Mouse (Mus musculus) midbrain, embryonic 12.5 days (tissue): ENCODE measurements around the gene Dnajc14. TPM values are rescaled to one million over a fixed set of nuclear protein-coding genes. Genes with fewer than 3 reads are reported as not detected.
"Not testable (repeated sequence)": the region's sequence is repeated elsewhere in the genome, so short reads cannot be mapped to it uniquely, and the experiment has no call there.

Source experiments
- ATAC-seq: fragments of 200-750 bp; cut with Nextera tagmentation; 2 replicates; pipeline ENCODE4 v1.8.0; 2017; ENCODE audit warnings: low read depth, moderate TSS enrichment, moderate library complexity; ENCODE audit not compliant: low FRiP score
- H3K27ac ChIP-seq: fragments of 300-500 bp; sonication (generic); replicated peaks from 2 replicates; pipeline ENCODE4 v1.5.1; 2016; ENCODE audit warnings: mild to moderate bottlenecking
- H3K27me3 ChIP-seq: fragments of 300-500 bp; sonication (generic); 2 replicates; pipeline ENCODE4 v1.6.1; 2016; ENCODE audit warnings: mild to moderate bottlenecking
- H3K36me3 ChIP-seq: fragments of 300-500 bp; sonication (generic); 2 replicates; pipeline ENCODE4 v1.6.1; 2016
- H3K4me1 ChIP-seq: fragments of 300-500 bp; sonication (generic); 2 replicates; pipeline ENCODE4 v1.6.1; 2016
- H3K4me2 ChIP-seq: fragments of 300-500 bp; sonication (generic); replicated peaks from 2 replicates; pipeline ENCODE4 v1.6.1; 2016; ENCODE audit warnings: mild to moderate bottlenecking, moderate library complexity
- H3K4me3 ChIP-seq: fragments of 300-500 bp; sonication (generic); 2 replicates; pipeline ENCODE4 v1.5.1; 2016; ENCODE audit warnings: mild to moderate bottlenecking
- H3K9ac ChIP-seq: fragments of 300-500 bp; sonication (generic); replicated peaks from 2 replicates; pipeline ENCODE4 v1.6.1; 2016; ENCODE audit warnings: mild to moderate bottlenecking, moderate library complexity
- H3K9me3 ChIP-seq: fragments of 300-500 bp; sonication (generic); 2 replicates; pipeline ENCODE4 v1.6.1; 2016; ENCODE audit warnings: mild to moderate bottlenecking
- WGBS: fragments of 180-500 bp; shearing (Covaris S2); methylation state at CpG from one replicate; pipeline ENCODE4 v1.1.7; 2016; 5-methylcytosine and 5-hydroxymethylcytosine counted together
- polyA plus RNA-seq: library from polyadenylated mRNA; unstranded; fragments of >200 nt; fragmentation: Nextera tagmentation; extraction: Ambion mirVana; gene quantifications from 2 replicates; pipeline ENCODE4 v1.2.1, GENCODE M21; 2016

The Dnajc14 gene
- polyA plus RNA-seq, 1 experiment from 2014 or later = 59.8 TPM

DNA sequence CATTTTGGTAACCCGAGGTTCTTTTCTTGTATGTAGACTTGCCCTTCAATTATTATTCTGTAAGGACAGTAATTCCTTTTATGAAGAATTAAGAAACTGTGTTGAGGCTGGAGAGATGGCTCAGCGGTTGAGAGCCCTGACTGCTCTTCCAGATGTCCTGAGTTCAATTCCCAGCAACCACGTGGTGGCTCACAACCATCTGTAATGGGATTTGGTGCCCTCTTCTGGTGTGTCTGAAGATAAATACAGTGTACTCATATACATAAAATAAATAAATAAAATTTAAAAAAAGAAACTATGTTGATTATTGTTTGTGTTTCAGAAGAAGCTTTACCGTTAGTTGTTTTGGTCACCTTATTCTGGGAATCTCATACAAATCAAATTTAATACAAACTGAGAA lies 19.2 kb downstream of the Dnajc14 start:
- H3K9ac ChIP-seq, H3K27ac ChIP-seq, H3K9me3 ChIP-seq, ATAC-seq, H3K27me3 ChIP-seq: not testable (repeated sequence)
- 74% methylated on average over 4 of the region's 4 CpGs for WGBS
- Histone ChIP-seq H3K4me2 (peak overlapping the region; percentile 84), H3K4me3 (peak overlapping the region; percentile 86; the same call in 1 of the 2 replicates), H3K4me1 (peaks cover 17% of the 10 kb centered on the region), H3K36me3 (peaks cover 27% of the 10 kb centered on the region)

DNA sequence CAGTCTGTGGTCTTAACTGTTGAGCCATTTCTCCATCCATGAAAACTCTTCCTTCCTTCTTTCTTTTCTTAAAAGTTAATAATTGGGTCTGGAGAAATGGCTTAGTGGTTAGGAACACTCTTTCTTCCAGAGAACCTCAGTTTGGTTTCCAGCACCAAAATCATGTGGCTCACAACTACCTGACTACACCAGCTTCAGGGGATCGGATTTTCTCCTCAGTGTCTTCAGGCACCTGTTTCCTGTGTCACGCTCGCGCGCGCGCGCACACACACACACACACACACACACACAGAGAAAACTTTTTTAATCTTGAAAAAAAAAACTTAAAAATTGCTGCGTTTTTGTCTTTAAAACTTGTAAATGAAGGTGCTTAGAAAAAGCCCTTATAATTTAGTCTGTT lies 20.0 kb downstream of the Dnajc14 start:
- Histone ChIP-seq H3K27me3 (no peaks in the 10 kb centered on the region), H3K9ac (no peak overlapping the region), H3K36me3 (peaks cover 22% of the 10 kb centered on the region), H3K4me3 (no peak overlapping the region), H3K4me2 (no peak overlapping the region), H3K27ac (no peak overlapping the region), H3K4me1 (peaks cover 17% of the 10 kb centered on the region), H3K9me3 (no peaks in the 10 kb centered on the region)
- WGBS = 98% methylated on average over 9 of the region's 9 CpGs
- no peak for ATAC-seq

DNA sequence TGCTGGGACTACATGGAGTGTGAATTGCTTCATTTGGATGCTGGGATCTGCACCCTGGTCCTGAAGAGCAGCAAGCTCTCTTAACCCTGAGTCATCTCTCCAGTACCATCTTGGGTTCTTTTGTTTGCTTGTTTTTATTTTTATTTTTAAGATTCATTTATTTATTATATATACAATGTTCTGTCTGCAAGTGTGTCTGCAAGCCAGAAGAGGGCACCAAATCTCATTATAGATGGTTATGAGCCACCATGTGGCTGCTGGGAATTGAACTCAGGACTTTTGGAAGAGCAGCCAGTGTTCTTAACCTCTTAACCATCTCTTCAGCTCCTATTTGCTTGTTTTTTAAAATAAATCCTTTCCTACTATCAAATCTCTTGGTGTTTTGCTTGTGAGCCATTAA lies 33.5 kb downstream of the Dnajc14 start:
- Histone ChIP-seq H3K4me1 (no peaks in the 10 kb centered on the region), H3K36me3 (peaks cover 66% of the 10 kb centered on the region)

GRCm38 (mm10) chr10:128839434-128839833 lies 35.6 kb downstream of the Dnajc14 start:
- Histone ChIP-seq H3K36me3 (peaks cover 64% of the 10 kb centered on the region), H3K4me3 (no peak overlapping the region), H3K27me3 (no peaks in the 10 kb centered on the region), H3K4me2 (no peak overlapping the region), H3K27ac (no peak overlapping the region), H3K9ac (no peak overlapping the region), H3K9me3 (no peaks in the 10 kb centered on the region), H3K4me1 (no peaks in the 10 kb centered on the region)
- ATAC-seq = no peak

More for the DNA sequence above, 33.5 kb downstream of the Dnajc14 start:
- no peak overlapping the region for H3K9ac ChIP-seq
- H3K4me2 ChIP-seq = no peak overlapping the region
- no peak overlapping the region for H3K4me3 ChIP-seq
- no peak overlapping the region for H3K27ac ChIP-seq
- no peaks in the 10 kb centered on the region for H3K27me3 ChIP-seq
- ATAC-seq = no peak
- no peaks in the 10 kb centered on the region for H3K9me3 ChIP-seq

GRCm38 (mm10) chr10:128840612-128841011 lies 36.8 kb downstream of the Dnajc14 start:
- Histone ChIP-seq H3K4me3 (no peak overlapping the region), H3K27me3 (no peaks in the 10 kb centered on the region), H3K9ac (no peak overlapping the region), H3K4me2 (no peak overlapping the region), H3K4me1 (no peaks in the 10 kb centered on the region), H3K36me3 (peaks cover 56% of the 10 kb centered on the region), H3K9me3 (no peaks in the 10 kb centered on the region), H3K27ac (no peak overlapping the region)
- no peak for ATAC-seq

- H3K27me3 ChIP-seq = no peaks in the 10 kb centered on the region
- H3K36me3 ChIP-seq = peaks cover 46% of the 10 kb centered on the region
- no peak overlapping the region for H3K9ac ChIP-seq
- ATAC-seq = no peak
- no peak overlapping the region for H3K4me3 ChIP-seq
- 94% methylated on average over 5 of the region's 5 CpGs for WGBS
- no peak overlapping the region for H3K4me2 ChIP-seq
- no peak overlapping the region for H3K27ac ChIP-seq
- H3K4me1 ChIP-seq = no peaks in the 10 kb centered on the region
- no peaks in the 10 kb centered on the region for H3K9me3 ChIP-seq
Measured at GRCm38 (mm10) chr10:128843260-128843659, 39.4 kb downstream of the Dnajc14 start.

DNA sequence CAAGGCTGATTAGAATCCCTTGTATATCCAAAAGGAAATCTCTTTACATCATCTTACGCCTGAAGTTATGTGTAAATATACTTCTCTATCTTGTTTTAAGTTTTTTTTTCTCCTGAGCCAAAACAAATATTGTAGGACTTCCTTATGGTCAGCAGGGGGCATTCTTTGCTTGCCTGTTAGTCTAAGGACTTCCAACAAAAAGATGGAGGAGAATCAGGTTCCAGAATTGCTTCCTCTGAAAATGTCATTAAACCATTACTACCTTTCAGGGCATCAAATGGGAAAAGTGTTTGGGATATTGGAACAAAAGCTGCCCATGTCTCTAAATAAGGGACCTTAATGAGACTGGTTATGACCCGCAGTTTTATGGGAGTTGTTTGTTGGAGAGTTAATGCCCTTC lies 41.7 kb downstream of the Dnajc14 start:
- H3K9me3 ChIP-seq = no peaks in the 10 kb centered on the region
- peaks cover 52% of the 10 kb centered on the region for H3K36me3 ChIP-seq
- no peaks in the 10 kb centered on the region for H3K4me1 ChIP-seq
- 76% methylated on average over 2 of the region's 2 CpGs for WGBS
- no peaks in the 10 kb centered on the region for H3K27me3 ChIP-seq
- no peak overlapping the region for H3K4me2 ChIP-seq
- no peak overlapping the region for H3K9ac ChIP-seq
- H3K4me3 ChIP-seq = no peak overlapping the region
- H3K27ac ChIP-seq = no peak overlapping the region
- no peak for ATAC-seq

DNA sequence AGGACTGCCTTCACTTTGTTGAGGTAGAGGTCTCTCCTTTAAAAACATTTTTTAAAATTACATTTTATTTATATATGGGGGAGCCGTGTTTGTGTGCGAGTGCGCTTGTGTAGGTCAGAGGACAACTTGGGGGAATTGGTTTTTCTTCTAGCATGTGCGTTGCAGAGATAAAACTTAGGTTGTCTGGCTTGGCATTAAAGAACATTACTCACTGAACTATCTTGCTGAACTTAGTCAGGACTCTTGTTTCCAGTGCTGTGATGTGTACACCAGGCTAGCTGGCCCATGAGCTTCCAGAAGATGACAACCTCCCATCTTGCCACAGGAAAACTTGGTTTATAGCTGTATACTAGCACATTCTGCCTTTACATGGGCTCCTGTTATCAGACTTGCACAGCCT lies 42.8 kb downstream of the Dnajc14 start:
- WGBS = 98% methylated on average over 4 of the region's 4 CpGs
- no peaks in the 10 kb centered on the region for H3K27me3 ChIP-seq
- peaks cover 42% of the 10 kb centered on the region for H3K36me3 ChIP-seq

GRCm38 (mm10) chr10:128848426-128848825 lies 44.6 kb downstream of the Dnajc14 start:
- no peaks in the 10 kb centered on the region for H3K4me1 ChIP-seq
- peaks cover 38% of the 10 kb centered on the region for H3K36me3 ChIP-seq
- H3K27ac ChIP-seq = no peak overlapping the region
- no peak overlapping the region for H3K4me3 ChIP-seq
- no peak overlapping the region for H3K4me2 ChIP-seq
- no peak overlapping the region for H3K9ac ChIP-seq
- no peaks in the 10 kb centered on the region for H3K9me3 ChIP-seq
- ATAC-seq = no peak
- WGBS = 80% methylated on average over 2 of the region's 2 CpGs
- H3K27me3 ChIP-seq = no peaks in the 10 kb centered on the region

More for the DNA sequence above, 42.8 kb downstream of the Dnajc14 start:
- H3K9me3 ChIP-seq = no peaks in the 10 kb centered on the region
- H3K4me1 ChIP-seq = no peaks in the 10 kb centered on the region
- H3K4me3 ChIP-seq = no peak overlapping the region
- no peak for ATAC-seq
- no peak overlapping the region for H3K27ac ChIP-seq
- H3K4me2 ChIP-seq = no peak overlapping the region
- no peak overlapping the region for H3K9ac ChIP-seq

DNA sequence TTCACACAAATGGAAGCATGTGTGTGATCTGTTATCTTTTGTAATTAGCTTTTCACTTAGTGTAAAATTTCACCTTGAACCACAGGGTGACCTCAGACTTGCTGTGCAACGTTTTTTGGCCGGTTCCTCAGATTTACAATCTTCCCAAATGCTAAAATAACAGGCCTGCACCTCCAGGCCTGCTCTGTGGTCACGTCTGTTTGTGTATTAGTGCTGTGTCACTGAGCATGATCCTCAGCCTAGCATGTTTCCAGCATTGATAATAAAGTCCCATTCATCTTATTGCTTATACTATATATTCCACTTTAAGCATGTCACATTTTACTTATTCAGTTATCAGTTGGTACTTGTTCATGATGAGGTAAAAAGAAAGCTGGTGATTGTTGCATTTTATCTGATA lies 46.5 kb downstream of the Dnajc14 start:
- no peak overlapping the region for H3K4me2 ChIP-seq
- H3K9me3 ChIP-seq = no peaks in the 10 kb centered on the region
- H3K27me3 ChIP-seq = no peaks in the 10 kb centered on the region
- no peak overlapping the region for H3K4me3 ChIP-seq
- WGBS = 62% methylated on average over 3 of the region's 3 CpGs
- H3K27ac ChIP-seq = no peak overlapping the region
- H3K4me1 ChIP-seq = no peaks in the 10 kb centered on the region
- ATAC-seq = no peak
- H3K36me3 ChIP-seq = peaks cover 42% of the 10 kb centered on the region
- no peak overlapping the region for H3K9ac ChIP-seq

GRCm38 (mm10) chr10:128861176-128861575 lies 57.3 kb downstream of the Dnajc14 start:
- no peak for ATAC-seq
- Histone ChIP-seq H3K4me1 (no peaks in the 10 kb centered on the region), H3K9me3 (no peaks in the 10 kb centered on the region), H3K9ac (no peak overlapping the region), H3K4me3 (no peak overlapping the region), H3K4me2 (no peak overlapping the region), H3K27me3 (no peaks in the 10 kb centered on the region), H3K27ac (no peak overlapping the region), H3K36me3 (peaks cover 36% of the 10 kb centered on the region; the same call in 1 of the 2 replicates)

DNA sequence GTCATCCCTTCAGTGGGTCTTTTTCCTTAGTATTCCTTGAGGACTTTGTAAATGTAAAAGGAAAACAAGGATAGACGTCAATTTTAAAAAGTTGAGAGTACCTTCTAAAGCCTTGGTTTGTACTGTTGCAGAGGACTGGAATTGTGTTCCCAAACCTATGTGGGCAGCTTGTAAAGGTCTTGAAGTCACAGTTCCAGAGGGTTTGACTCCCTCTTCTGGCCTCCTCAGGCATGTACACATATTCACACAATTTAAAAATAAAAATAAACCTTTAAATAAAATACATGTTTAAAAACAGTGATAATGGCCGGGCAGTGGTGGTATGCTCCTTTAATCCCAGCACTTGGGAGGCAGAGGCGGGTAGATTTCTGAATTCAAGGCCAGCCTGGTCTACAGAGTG lies 62.2 kb downstream of the Dnajc14 start:
- H3K27me3 ChIP-seq = no peaks in the 10 kb centered on the region
- H3K27ac ChIP-seq = no peak overlapping the region
- no peak for ATAC-seq
- H3K4me3 ChIP-seq = no peak overlapping the region
- no peak overlapping the region for H3K4me2 ChIP-seq
- H3K9ac ChIP-seq = no peak overlapping the region
- H3K9me3 ChIP-seq = no peaks in the 10 kb centered on the region
- peaks cover 29% of the 10 kb centered on the region for H3K36me3 ChIP-seq
- 89% methylated on average over 3 of the region's 3 CpGs for WGBS
- H3K4me1 ChIP-seq = no peaks in the 10 kb centered on the region

- no peak for ATAC-seq
- no peak overlapping the region for H3K27ac ChIP-seq
- no peaks in the 10 kb centered on the region for H3K4me1 ChIP-seq
- no peak overlapping the region for H3K4me3 ChIP-seq
- WGBS = 93% methylated on average over 1 of the region's 1 CpGs
- no peaks in the 10 kb centered on the region for H3K27me3 ChIP-seq
- H3K9me3 ChIP-seq = no peaks in the 10 kb centered on the region
- H3K36me3 ChIP-seq = peaks cover 29% of the 10 kb centered on the region
- H3K4me2 ChIP-seq = no peak overlapping the region
- H3K9ac ChIP-seq = no peak overlapping the region
Measured at GRCm38 (mm10) chr10:128866518-128866917, 62.7 kb downstream of the Dnajc14 start.
